Mouse (Mus musculus) liver, postnatal 0 days (tissue): ENCODE measurements around the gene Fam166a. TPM values are rescaled to one million over a fixed set of nuclear protein-coding genes. Genes with fewer than 3 reads are reported as not detected.

ENCODE experiments used
- ATAC-seq: fragments of 200-750 bp; cut with Nextera tagmentation; 2 replicates; pipeline ENCODE4 v1.8.0; 2017; ENCODE audit warnings: mild to moderate bottlenecking, moderate library complexity
- DNase-seq: peaks from one replicate; pipeline ENCODE4 v3.0.0-alpha.2; 2016
- H3K27ac ChIP-seq: fragments of 300-500 bp; sonication (generic); 2 replicates; pipeline ENCODE4 v1.5.1; 2014; ENCODE audit warnings: antibody characterized with exemption, moderate library complexity, mild to moderate bottlenecking, low read depth
- H3K27me3 ChIP-seq: fragments of 300-500 bp; sonication (generic); 2 replicates; pipeline ENCODE4 v1.6.1; 2014; ENCODE audit warnings: low read length, control low read depth, mixed read lengths; ENCODE audit not compliant: insufficient read depth
- H3K36me3 ChIP-seq: fragments of 300-500 bp; sonication (generic); replicated peaks from 2 replicates; pipeline ENCODE4 v1.6.1; 2014; ENCODE audit warnings: mild to moderate bottlenecking, control low read depth, low read length, moderate library complexity, mixed read lengths; ENCODE audit not compliant: insufficient read depth
- H3K4me1 ChIP-seq: fragments of 300-500 bp; sonication (generic); 2 replicates; pipeline ENCODE4 v1.6.1; 2014; ENCODE audit warnings: antibody characterized with exemption, mild to moderate bottlenecking, control low read depth; ENCODE audit not compliant: insufficient read depth
- H3K4me2 ChIP-seq: fragments of 300-500 bp; sonication (generic); 2 replicates; pipeline ENCODE4 v1.6.1; 2014; ENCODE audit warnings: low read depth, mild to moderate bottlenecking, low read length, moderate library complexity, mixed read lengths
- H3K4me3 ChIP-seq: fragments of 300-500 bp; sonication (generic); 2 replicates; pipeline ENCODE4 v1.5.1; 2014; ENCODE audit warnings: low read depth, low read length
- H3K9ac ChIP-seq: fragments of 300-500 bp; sonication (generic); replicated peaks from 2 replicates; pipeline ENCODE4 v1.6.1; 2014; ENCODE audit warnings: mild to moderate bottlenecking, moderate library complexity
- H3K9me3 ChIP-seq: fragments of 300-500 bp; sonication (generic); 2 replicates; pipeline ENCODE4 v1.6.1; 2016; ENCODE audit warnings: mild to moderate bottlenecking, control low read depth, low read length, mixed read lengths
- CTCF ChIP-seq: sonication (generic); IDR thresholded peaks from 2 replicates; pipeline ENCODE4 v1.5.1; 2016; ENCODE audit warnings: antibody characterized with exemption, low read depth
- EP300 ChIP-seq: IDR thresholded peaks from 2 replicates; pipeline ENCODE4 v1.6.1; 2016; ENCODE audit warnings: antibody characterized with exemption, low read depth, mild to moderate bottlenecking
- WGBS: fragments of 180-500 bp; shearing (Covaris S2); extraction: QIAGEN DNeasy Blood & Tissue Kit; methylation state at CpG from one replicate; pipeline ENCODE4 v1.1.7; 2014; ENCODE audit not compliant: insufficient replicate concordance; 5-methylcytosine and 5-hydroxymethylcytosine counted together
- polyA plus RNA-seq: library from polyadenylated mRNA; unstranded; fragments of >200 nt; fragmentation: Nextera tagmentation; extraction: Ambion mirVana; gene quantifications from 2 replicates; pipeline ENCODE4 v1.2.1, GENCODE M21; 2015

Fam166a gene
- polyA plus RNA-seq, 1 experiment from 2014 or later: not detected

GRCm38 (mm10) chr2:25194006-25194405 is 24.5 kb upstream of the Fam166a start:
- ATAC-seq (no peak), DNase-seq (no peak)
- Histone ChIP-seq H3K4me2 (peak overlapping the region; percentile 83), H3K9ac (no peak overlapping the region), H3K27ac (peak overlapping the region; percentile 70), H3K4me1 (peaks cover 36% of the 10 kb centered on the region), H3K36me3 (peaks cover 8% of the 10 kb centered on the region; the same call in 1 of the 2 replicates), H3K4me3 (peak overlapping the region; percentile 20), H3K9me3 (no peaks in the 10 kb centered on the region), H3K27me3 (no peaks in the 10 kb centered on the region)
- WGBS: 40% methylated on average over 5 of the region's 5 CpGs
- TF ChIP-seq EP300 (no peak), CTCF (no peak)

- no peaks in the 10 kb centered on the region for H3K9me3 ChIP-seq
- peak overlapping the region; percentile 83 for H3K4me2 ChIP-seq
- H3K27ac ChIP-seq: peak overlapping the region; percentile 93
- peaks cover 36% of the 10 kb centered on the region for H3K4me1 ChIP-seq
- no peaks in the 10 kb centered on the region for H3K27me3 ChIP-seq
- peaks cover 11% of the 10 kb centered on the region; the same call in 1 of the 2 replicates for H3K36me3 ChIP-seq
- TF ChIP-seq CTCF: no peak
- H3K9ac ChIP-seq: 0 out of 2 replicates have a peak overlapping the region, but pooled peaks have one; percentile 52
- peak; percentile 47 for DNase-seq
- 38% methylated on average over 17 of the region's 17 CpGs for WGBS
- H3K4me3 ChIP-seq: peak overlapping the region; percentile 50
- ATAC-seq: no peak
These were observed 23.9 kb upstream of the Fam166a start for GRCm38 (mm10) chr2:25194486-25195171.

GRCm38 (mm10) chr2:25195211-25196156 is 23.1 kb upstream of the Fam166a start:
- H3K4me2 ChIP-seq: peak overlapping the region; percentile 83
- peaks cover 36% of the 10 kb centered on the region for H3K4me1 ChIP-seq
- TF ChIP-seq EP300 (no peak), CTCF (no peak)
- H3K9ac ChIP-seq: peak overlapping the region; percentile 52
- H3K36me3 ChIP-seq: peaks cover 18% of the 10 kb centered on the region
- DNase-seq: peak; percentile 74
- peak; percentile 42 for ATAC-seq
- 8% methylated on average over 55 of the region's 55 CpGs for WGBS
- H3K9me3 ChIP-seq: no peaks in the 10 kb centered on the region
- H3K27me3 ChIP-seq: no peaks in the 10 kb centered on the region
- H3K27ac ChIP-seq: peak overlapping the region; percentile 93
- H3K4me3 ChIP-seq: peak overlapping the region; percentile 50

- Histone ChIP-seq H3K27me3 (no peaks in the 10 kb centered on the region), H3K36me3 (peaks cover 27% of the 10 kb centered on the region), H3K9me3 (no peaks in the 10 kb centered on the region), H3K4me2 (peak within 1 kb of the TSS; percentile 83), H3K4me1 (peaks cover 36% of the 10 kb centered on the region), H3K27ac (peak within 1 kb of the TSS; percentile 93), H3K9ac (peak within 1 kb of the TSS; percentile 52), H3K4me3 (peak within 1 kb of the TSS; percentile 50)
- TF ChIP-seq EP300 (no peak), CTCF (peak; percentile 21; the same call in 1 of the 2 replicates)
- ATAC-seq (peak; percentile 66), DNase-seq (peak; percentile 77)
- WGBS: 7% methylated on average over 8 of the region's 8 CpGs
These were observed 22.2 kb upstream of the Fam166a start, which contains the start of gene Tor4a for GRCm38 (mm10) chr2:25196172-25196954. Gene Tor4a (minus strand): TSS chr2:25196886.

- no peak for TF ChIP-seq EP300
- Histone ChIP-seq H3K4me2 (peak overlapping the region; percentile 83), H3K36me3 (peaks cover 28% of the 10 kb centered on the region), H3K4me3 (0 out of 2 replicates have a peak overlapping the region, but pooled peaks have one; percentile 50), H3K27me3 (no peaks in the 10 kb centered on the region), H3K9ac (peak overlapping the region; percentile 52), H3K9me3 (no peaks in the 10 kb centered on the region), H3K27ac (peak overlapping the region; percentile 93), H3K4me1 (peaks cover 36% of the 10 kb centered on the region)
- DNase-seq (no peak), ATAC-seq (no peak)
- WGBS: 21% methylated on average over 2 of the region's 2 CpGs
These were observed 21.4 kb upstream of the Fam166a start for GRCm38 (mm10) chr2:25197191-25197590.
